Mouse (Mus musculus) CH12.LX (cell line): ENCODE results near the gene Ogg1.

Experiments used
- EP300 ChIP-seq: IDR thresholded peaks from 2 replicates; pipeline ENCODE4 v1.6.1; 2011; ENCODE audit warnings: low read length, improper control_type of control experiment
- POLR2A ChIP-seq: IDR thresholded peaks from 2 replicates; pipeline ENCODE4 v1.6.1; 2011; ENCODE audit warnings: low read depth, mild to moderate bottlenecking, improper control_type of control experiment, low read length

DNA sequence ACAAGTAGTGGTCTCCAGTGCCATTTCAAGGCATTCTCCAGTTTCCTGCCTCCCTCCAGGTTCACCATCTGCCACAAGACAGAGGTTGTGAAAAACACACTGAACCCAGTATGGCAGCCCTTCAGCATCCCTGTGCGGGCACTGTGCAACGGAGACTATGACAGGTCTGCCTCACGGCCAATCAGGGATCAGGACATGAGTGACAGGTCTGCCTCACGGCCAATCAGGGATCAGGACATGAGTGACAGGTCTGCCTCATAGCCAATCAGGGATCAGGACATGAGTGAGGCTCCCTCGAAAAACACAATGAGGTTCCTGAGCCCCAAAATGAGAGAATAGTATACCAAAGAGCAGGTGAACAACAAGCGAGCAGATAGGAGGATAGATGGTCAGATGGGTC lies 36.4 kb upstream of the Ogg1 start:
- no peak for TF ChIP-seq POLR2A
- no peak for TF ChIP-seq EP300
